Mouse (Mus musculus) testis, adult 2 months (tissue): Measurements from ENCODE around the gene Dnajc1.

Experiments used
- CTCF ChIP-seq: fragments of 200-500 bp; IDR thresholded peaks from 2 replicates; pipeline ENCODE4 v1.5.1; 2012; ENCODE audit warnings: low read depth, mild to moderate bottlenecking, inconsistent platforms, low read length, moderate library complexity; ENCODE audit not compliant: control insufficient read depth, insufficient read depth, insufficient replicate concordance
- POLR2A ChIP-seq: fragments of 200-500 bp; IDR thresholded peaks from 2 replicates; pipeline ENCODE4 v1.6.1; 2012; ENCODE audit warnings: low read depth, mild to moderate bottlenecking, inconsistent platforms, low read length, moderate library complexity; ENCODE audit not compliant: control insufficient read depth

DNA sequence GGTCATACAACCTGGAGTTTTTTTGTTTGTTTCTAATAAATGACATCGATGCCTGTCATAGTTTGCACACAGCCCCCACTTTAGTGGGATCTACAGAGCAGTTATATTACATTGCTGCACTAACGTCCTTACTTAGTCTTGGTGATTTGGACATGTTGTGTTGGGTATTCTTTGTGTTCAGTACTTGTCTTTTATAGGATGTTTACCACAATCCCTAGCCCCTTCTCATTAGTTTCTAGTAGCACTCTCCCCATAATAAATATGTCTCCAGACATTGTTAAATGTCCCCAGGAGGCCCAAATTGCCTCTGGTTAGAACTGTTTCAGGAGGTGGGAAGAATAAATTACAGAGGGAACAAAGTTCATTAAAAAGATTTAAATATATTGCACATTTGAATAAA is 227.1 kb downstream of the Dnajc1 start:
- no peak for TF ChIP-seq POLR2A
- TF ChIP-seq CTCF: no peak
